Mouse (Mus musculus) midbrain, embryonic 10.5 days (tissue): ENCODE measurements around the gene Gm9913. TPM values are rescaled to one million over a fixed set of nuclear protein-coding genes. Genes with fewer than 3 reads are reported as not detected.

Experiments
- DNase-seq: peaks from one replicate; pipeline ENCODE4 v3.0.0-alpha.2; 2017; ENCODE audit warnings: low spot score
- H3K27ac ChIP-seq: fragments of 300-500 bp; sonication (generic); replicated peaks from 2 replicates; pipeline ENCODE4 v1.5.1; 2016; ENCODE audit warnings: mild to moderate bottlenecking
- H3K27me3 ChIP-seq: fragments of 300-500 bp; sonication (generic); 2 replicates; pipeline ENCODE4 v1.6.1; 2016; ENCODE audit warnings: low read depth, mild to moderate bottlenecking; ENCODE audit not compliant: poor library complexity, severe bottlenecking
- H3K36me3 ChIP-seq: fragments of 300-500 bp; sonication (generic); 2 replicates; pipeline ENCODE4 v1.6.1; 2016; ENCODE audit warnings: mild to moderate bottlenecking, moderate library complexity
- H3K4me1 ChIP-seq: fragments of 300-500 bp; sonication (generic); 2 replicates; pipeline ENCODE4 v1.6.1; 2016
- H3K4me3 ChIP-seq: fragments of 300-500 bp; sonication (generic); 2 replicates; pipeline ENCODE4 v1.5.1; 2016; ENCODE audit warnings: mild to moderate bottlenecking, moderate library complexity
- H3K9me3 ChIP-seq: fragments of 300-500 bp; sonication (generic); replicated peaks from 2 replicates; pipeline ENCODE4 v1.6.1; 2016; ENCODE audit warnings: mild to moderate bottlenecking
- WGBS: fragments of 180-500 bp; shearing (Covaris S2); methylation state at CpG from one replicate; pipeline ENCODE4 v1.1.7; 2016; 5-methylcytosine and 5-hydroxymethylcytosine counted together
- polyA plus RNA-seq: library from polyadenylated mRNA; unstranded; fragments of >200 nt; fragmentation: Nextera tagmentation; extraction: Ambion mirVana; gene quantifications from 2 replicates; pipeline ENCODE4 v1.2.1, GENCODE M21; 2016

Gene Gm9913
- polyA plus RNA-seq, 1 experiment from 2014 or later = 0.15 TPM

DNA sequence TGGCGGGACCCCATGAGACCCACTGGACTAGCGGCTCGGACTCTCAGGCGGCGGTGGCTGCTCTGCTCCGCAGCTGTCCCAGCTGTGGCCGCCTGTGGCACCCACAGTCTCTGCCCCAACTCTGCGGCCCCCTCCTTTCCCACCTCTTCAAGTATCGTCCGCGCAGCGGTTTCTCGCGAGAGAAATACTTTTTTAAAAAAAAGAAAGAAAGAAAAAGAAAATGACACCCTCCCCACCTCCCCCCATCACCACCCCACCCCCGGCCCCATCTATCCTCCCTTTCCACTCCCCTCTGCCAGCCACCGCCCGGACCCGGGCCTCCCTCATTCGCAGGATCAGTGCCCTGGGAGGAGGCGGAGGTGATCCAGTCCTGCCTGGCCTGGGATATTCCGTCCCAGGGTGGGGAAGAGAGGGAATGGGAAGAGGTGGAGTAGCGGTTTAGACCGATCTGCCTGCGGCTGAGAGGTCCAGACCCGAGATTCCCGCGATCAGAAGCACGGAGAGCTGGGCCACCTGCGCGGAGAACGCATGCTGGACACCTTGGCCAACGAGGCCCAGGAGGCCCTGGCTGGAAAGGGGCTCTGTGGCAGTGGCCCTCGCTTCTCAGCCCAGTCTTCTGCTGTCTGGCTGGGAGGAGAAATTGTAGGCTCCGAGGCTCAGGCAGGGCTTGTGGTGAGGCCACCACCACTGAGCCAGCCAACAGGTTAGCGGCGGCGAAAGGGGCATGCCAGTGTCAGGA, 1.6 kb downstream of the Gm9913 start:
- H3K9me3 ChIP-seq = peaks cover 3% of the 10 kb centered on the region; the same call in 1 of the 2 replicates
- H3K4me1 ChIP-seq = peaks cover 28% of the 10 kb centered on the region
- H3K36me3 ChIP-seq = peaks cover 8% of the 10 kb centered on the region
- 2% methylated on average over 37 of the region's 37 CpGs for WGBS
- H3K27ac ChIP-seq = peak overlapping the region; percentile 85
- H3K4me3 ChIP-seq = peak overlapping the region; percentile 70
- peaks cover 36% of the 10 kb centered on the region for H3K27me3 ChIP-seq
- no peak for DNase-seq

DNA sequence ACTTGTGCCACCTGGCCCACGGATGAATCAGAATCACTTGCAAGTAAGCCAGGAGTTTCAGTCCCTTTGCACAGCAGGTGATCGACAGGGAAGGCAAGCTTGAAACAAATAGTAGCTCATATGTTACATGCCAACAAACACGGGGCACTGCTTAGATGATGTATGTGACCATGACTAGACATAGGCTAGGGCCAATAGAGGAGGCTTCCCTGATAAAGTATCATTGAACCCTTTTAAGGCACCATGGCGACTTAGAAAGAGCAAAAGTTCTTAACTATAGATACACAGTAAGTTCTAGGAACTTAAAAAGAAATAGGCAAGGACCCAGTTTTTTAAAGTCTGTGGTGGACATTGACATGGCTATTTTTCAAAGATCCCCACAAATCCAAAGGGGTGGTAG, 3.0 kb downstream of the Gm9913 start, which contains the start of gene Fbn1:
TSS of gene Fbn1 (minus strand) at position 101 of the 400 bp plus-strand sequence.
- peaks cover 36% of the 10 kb centered on the region for H3K27me3 ChIP-seq
- H3K4me1 ChIP-seq = peaks cover 28% of the 10 kb centered on the region
- H3K4me3 ChIP-seq = peak within 1 kb of the TSS; percentile 70
- H3K36me3 ChIP-seq = no peaks in the 10 kb centered on the region; the same call in 1 of the 2 replicates
- no peaks in the 10 kb centered on the region for H3K9me3 ChIP-seq
- no peak for DNase-seq
- peak within 1 kb of the TSS; percentile 85 for H3K27ac ChIP-seq
- 83% methylated on average over 4 of the region's 4 CpGs for WGBS

DNA sequence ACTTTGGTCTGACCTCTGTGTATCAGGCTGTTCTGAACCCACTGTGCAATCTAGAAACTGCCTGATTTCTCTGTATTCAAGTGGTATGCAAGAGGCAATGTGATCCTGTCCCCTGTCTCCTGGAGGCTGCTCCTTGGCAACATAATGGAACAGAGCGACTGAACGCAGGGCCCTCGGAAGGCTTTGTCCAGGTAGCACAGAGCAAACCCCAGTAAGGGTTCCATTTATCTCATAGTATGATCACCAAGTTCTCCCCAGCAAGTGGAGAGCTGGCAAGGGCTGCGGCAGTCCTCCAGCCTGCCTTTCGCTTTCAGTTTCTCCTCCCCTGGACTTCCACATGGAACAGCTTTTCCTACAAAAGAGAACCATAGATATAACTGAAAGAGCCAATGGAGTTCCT, 3.5 kb downstream of the Gm9913 start:
- WGBS = 94% methylated on average over 5 of the region's 5 CpGs
- no peak for DNase-seq
- H3K9me3 ChIP-seq = no peaks in the 10 kb centered on the region
- no peaks in the 10 kb centered on the region for H3K36me3 ChIP-seq
- H3K4me1 ChIP-seq = peaks cover 28% of the 10 kb centered on the region
- no peak overlapping the region for H3K27ac ChIP-seq
- peaks cover 36% of the 10 kb centered on the region for H3K27me3 ChIP-seq
- H3K4me3 ChIP-seq = no peak overlapping the region

DNA sequence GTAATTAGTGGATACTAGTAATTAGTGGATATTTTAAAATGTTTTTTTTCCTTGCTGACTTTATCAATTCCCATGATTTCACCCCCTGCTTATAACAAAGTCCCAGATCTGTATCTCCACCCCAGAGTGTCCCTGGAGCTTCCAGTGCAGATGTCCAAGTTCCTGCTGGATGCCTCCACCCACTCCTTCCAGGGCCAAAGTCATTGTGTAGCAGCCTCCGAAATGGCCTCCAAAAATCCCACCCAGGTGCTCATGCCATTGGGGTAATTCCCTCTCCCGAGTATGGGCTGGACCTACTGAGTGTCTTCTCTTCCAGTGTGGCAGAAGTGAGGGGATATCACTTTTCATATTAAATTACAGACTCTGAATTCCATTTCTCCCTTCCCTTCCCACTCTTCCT, 5.9 kb downstream of the Gm9913 start:
- Histone ChIP-seq H3K27me3 (peaks cover 29% of the 10 kb centered on the region), H3K36me3 (no peaks in the 10 kb centered on the region), H3K4me1 (peaks cover 14% of the 10 kb centered on the region), H3K4me3 (no peak overlapping the region), H3K27ac (no peak overlapping the region), H3K9me3 (no peaks in the 10 kb centered on the region)
- WGBS = 86% methylated on average over 2 of the region's 2 CpGs
- DNase-seq = no peak

DNA sequence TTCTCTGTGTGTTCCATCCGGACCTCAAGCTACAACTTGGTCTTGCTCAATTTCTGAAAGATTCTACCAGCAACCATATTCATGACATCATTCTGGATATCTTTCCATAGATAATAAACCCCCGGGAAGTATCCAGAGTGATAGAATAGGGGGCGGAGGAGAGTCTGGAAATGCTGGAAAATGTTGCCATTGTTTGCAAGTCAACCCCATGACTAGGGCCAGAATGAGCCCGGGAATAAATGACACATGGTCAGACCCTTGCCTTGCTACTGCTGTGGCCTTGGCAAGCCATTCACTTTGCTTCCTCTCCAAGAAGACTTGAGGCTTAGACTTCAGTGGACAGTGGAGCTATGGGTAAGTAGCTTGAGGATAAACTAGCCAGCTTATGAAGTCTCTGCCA, 7.0 kb downstream of the Gm9913 start:
- DNase-seq = no peak
- H3K27me3 ChIP-seq = peaks cover 22% of the 10 kb centered on the region
- no peak overlapping the region for H3K4me3 ChIP-seq
- no peaks in the 10 kb centered on the region for H3K9me3 ChIP-seq
- H3K4me1 ChIP-seq = peaks cover 8% of the 10 kb centered on the region
- no peak overlapping the region for H3K27ac ChIP-seq
- 88% methylated on average over 4 of the region's 4 CpGs for WGBS
- H3K36me3 ChIP-seq = no peaks in the 10 kb centered on the region

DNA sequence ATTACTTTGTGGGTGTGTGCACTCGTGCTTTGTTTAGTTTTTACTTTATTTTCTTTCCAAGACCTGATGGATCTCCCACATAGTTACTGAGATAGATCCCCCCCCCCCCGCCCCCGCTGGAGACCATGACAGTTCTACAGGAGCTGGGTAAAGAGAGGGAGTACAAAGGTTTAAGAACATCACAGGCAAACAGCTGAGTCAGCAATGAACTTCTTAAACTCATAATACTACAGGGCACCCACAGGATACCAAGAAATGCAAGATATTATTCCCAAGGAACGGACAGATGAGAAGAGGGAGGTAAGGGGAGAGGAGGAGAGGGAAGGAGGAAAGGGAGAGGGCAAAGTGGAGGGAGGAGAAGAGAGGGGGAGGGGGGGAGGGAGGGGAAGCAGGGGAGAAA, 7.7 kb downstream of the Gm9913 start:
- Histone ChIP-seq H3K27ac (no peak overlapping the region), H3K36me3 (no peaks in the 10 kb centered on the region), H3K4me3 (no peak overlapping the region), H3K9me3 (no peaks in the 10 kb centered on the region), H3K27me3 (peaks cover 16% of the 10 kb centered on the region), H3K4me1 (peaks cover 5% of the 10 kb centered on the region)
- DNase-seq = no peak
- WGBS = 80% methylated on average over 4 of the region's 4 CpGs

DNA sequence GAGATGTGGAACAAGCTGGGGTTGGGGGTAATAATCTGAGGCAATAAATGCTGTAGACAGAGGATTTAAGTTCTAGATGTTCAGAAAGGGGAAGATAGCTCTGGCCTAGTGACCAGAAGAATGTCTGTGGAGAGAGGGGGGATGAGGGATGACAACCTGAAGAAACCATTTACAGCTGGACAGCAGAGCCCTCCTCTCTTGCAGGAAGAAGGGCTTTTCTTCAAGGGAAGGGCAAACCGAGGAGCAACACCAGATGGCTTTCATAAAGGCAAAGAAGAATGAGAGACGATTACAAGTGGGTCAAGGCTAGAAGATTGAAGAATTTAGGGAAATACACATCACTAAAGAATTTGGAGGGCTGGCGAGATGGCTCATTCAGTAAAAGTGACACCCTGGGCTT, 9.5 kb downstream of the Gm9913 start:
- Histone ChIP-seq H3K27me3 (no peaks in the 10 kb centered on the region), H3K4me3 (no peak overlapping the region), H3K36me3 (no peaks in the 10 kb centered on the region), H3K27ac (no peak overlapping the region), H3K4me1 (peaks cover 5% of the 10 kb centered on the region), H3K9me3 (no peaks in the 10 kb centered on the region)
- whole genome bisulfite sequencing = 77% methylated on average over 3 of the region's 3 CpGs
- DNase-seq = no peak

DNA sequence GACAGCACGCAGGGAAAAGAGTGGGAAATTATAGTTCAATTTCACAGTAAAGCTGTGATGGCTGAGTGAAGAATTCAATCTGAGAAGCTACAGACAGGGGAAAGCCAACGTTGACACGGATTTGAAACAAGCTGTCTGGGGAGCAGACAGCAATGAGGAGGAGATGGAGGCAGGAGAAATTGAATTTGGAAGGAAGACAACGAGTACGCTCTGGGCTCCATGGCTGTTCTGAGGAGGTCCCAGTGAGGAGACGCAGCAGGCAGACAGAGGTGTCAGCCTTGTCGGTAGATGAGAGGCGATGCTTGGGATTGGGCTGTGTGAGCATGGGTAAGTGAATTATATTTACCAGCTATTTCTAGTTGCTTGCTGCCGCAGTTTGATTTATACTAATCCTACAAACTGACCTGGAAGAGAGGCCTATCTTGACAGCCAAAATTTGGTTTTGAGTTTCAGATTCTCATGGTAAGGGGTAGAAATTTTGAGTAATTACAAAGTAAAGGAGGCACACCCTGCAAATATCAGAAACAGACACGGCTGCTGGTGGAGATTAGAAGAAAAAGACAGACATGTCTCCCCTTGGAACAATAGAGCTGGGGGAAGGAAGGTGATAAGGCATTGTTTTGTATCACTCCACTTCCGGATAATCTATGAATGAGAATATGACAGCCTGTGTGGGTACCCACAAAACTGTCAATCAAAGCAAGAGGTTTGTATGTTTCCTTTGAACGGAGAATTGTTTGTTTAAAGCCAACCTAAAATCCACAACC, 10.6 kb downstream of the Gm9913 start:
- H3K27ac ChIP-seq = no peak overlapping the region
- H3K4me3 ChIP-seq = no peak overlapping the region
- peaks cover 5% of the 10 kb centered on the region for H3K4me1 ChIP-seq
- no peaks in the 10 kb centered on the region for H3K9me3 ChIP-seq
- H3K27me3 ChIP-seq = no peaks in the 10 kb centered on the region
- WGBS = 81% methylated on average over 12 of the region's 12 CpGs
- H3K36me3 ChIP-seq = no peaks in the 10 kb centered on the region
- no peak for DNase-seq

DNA sequence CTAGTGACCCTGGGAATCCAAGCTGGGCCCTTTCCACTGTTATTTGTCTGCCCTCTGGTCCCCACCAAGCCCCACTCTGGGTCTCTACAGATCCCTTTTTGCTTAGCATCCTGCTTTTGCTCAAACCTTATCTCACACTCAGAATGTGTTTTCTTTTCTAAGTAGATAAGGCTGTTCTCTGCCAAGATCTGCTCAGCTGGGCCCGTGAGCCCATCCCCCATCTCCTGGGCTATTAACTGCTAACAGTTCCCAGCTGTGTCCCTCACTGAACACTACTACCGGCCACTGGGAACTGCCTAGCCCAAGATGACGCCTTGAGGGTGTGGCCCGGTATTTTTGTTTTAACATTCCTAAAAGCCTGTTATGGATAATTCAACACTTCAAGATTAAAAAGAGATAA, 11.7 kb downstream of the Gm9913 start:
- H3K4me1 ChIP-seq = peaks cover 5% of the 10 kb centered on the region
- 49% methylated on average over 4 of the region's 4 CpGs for WGBS
- H3K9me3 ChIP-seq = no peaks in the 10 kb centered on the region
- H3K27ac ChIP-seq = no peak overlapping the region
- no peaks in the 10 kb centered on the region for H3K27me3 ChIP-seq
- no peak overlapping the region for H3K4me3 ChIP-seq
- DNase-seq = peak; percentile 25
- no peaks in the 10 kb centered on the region for H3K36me3 ChIP-seq

DNA sequence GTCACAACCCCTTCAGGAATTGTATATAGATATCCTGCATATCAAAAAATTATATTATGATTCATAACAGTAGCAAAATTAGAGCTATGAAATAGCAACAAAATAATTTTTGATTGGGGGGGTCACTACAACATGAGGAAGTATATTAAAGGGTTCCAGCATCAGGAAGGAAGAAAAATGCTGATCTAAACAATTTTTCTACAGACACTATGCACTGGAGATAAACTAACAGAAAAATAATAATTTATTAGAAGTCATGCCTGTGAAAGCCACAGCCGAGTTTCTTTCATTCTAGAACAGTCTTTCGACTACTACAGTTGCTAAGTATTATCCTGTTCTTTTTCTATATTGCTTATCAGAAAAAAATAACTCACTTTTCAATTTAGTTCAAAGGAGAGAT, 20.6 kb downstream of the Gm9913 start:
- WGBS = 87% methylated on average over 2 of the region's 2 CpGs

DNA sequence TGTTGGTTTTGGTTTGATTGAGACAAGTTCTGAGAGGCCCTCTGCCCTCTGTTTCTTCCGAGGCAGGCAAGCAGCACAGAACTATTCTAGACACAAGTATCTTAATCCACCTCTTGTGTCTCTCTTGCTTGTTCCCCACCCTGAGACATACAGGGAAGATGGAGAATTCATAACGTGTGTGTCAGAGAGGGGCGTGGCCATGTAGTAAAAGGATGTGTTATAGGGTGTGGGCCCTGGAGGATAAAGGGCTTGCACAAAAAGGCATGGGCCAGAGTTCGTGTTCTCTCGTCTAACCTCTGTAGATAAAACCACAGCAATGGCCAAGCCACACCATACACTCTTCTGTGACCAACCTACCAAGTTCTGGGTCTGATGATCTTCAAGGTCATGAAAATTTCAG, 21.7 kb downstream of the Gm9913 start:
- Histone ChIP-seq H3K4me1 (no peaks in the 10 kb centered on the region), H3K36me3 (no peaks in the 10 kb centered on the region), H3K27ac (no peak overlapping the region), H3K27me3 (no peaks in the 10 kb centered on the region), H3K4me3 (no peak overlapping the region), H3K9me3 (no peaks in the 10 kb centered on the region)
- no peak for DNase-seq
- WGBS = 87% methylated on average over 5 of the region's 5 CpGs

More for the DNA sequence above, 20.6 kb downstream of the Gm9913 start:
- Histone ChIP-seq H3K27me3 (no peaks in the 10 kb centered on the region), H3K27ac (no peak overlapping the region), H3K36me3 (no peaks in the 10 kb centered on the region), H3K9me3 (no peaks in the 10 kb centered on the region), H3K4me1 (no peaks in the 10 kb centered on the region), H3K4me3 (no peak overlapping the region)
- no peak for DNase-seq

DNA sequence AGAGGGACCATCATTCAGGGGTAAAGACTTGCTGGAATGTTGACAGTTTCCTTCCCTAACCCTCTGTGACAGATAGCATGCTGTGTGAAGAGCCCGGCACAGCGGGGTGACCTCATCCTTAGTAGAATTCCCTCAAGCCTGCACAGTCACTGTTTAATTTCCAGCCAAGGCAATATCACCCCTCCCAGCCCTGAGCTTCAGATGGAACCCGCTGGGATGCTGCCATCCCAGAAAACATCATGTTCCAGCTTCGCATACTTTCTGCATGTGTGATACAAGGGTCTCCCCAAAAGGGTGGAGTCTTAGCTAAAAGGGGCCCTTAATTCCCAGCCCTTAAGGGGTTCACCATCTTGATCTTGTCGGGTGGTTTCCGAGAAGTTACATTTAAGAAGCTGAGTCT, 25.8 kb downstream of the Gm9913 start:
- Histone ChIP-seq H3K27ac (no peak overlapping the region), H3K4me1 (no peaks in the 10 kb centered on the region), H3K9me3 (no peaks in the 10 kb centered on the region), H3K36me3 (no peaks in the 10 kb centered on the region), H3K4me3 (no peak overlapping the region), H3K27me3 (no peaks in the 10 kb centered on the region)
- WGBS = 76% methylated on average over 6 of the region's 6 CpGs
- DNase-seq = no peak

DNA sequence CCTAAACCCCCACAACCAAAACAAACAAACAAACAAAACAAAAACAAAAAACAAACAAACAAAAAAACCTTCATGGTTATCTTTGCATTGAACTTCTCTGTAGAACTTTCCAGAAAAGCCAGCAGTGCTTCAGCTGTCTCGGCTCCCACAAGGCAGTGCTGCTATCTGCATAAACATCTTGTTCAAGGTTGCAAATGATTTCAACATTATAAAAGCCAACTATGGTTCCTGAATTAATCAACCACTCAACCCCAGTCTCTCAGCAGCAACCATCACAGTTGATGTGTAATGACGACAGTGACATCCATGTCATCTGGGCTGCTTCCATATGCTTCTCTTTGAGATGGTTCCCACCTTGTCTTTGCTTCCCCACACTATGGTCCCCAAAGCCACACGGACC, 34.8 kb downstream of the Gm9913 start:
- 82% methylated on average over 3 of the region's 3 CpGs for WGBS
- H3K4me3 ChIP-seq = no peak overlapping the region
- no peak overlapping the region for H3K27ac ChIP-seq
- H3K36me3 ChIP-seq = no peaks in the 10 kb centered on the region
- H3K9me3 ChIP-seq = no peaks in the 10 kb centered on the region
- no peak for DNase-seq
- no peaks in the 10 kb centered on the region for H3K27me3 ChIP-seq
- no peaks in the 10 kb centered on the region for H3K4me1 ChIP-seq
